Mouse (Mus musculus) midbrain, postnatal 0 days (tissue): Measurements from ENCODE around the gene 4930562C15Rik. TPM values are rescaled to one million over a fixed set of nuclear protein-coding genes. Genes with fewer than 3 reads are reported as not detected.

Source experiments
- ATAC-seq: fragments of 200-750 bp; cut with Nextera tagmentation; 2 replicates; pipeline ENCODE4 v1.8.0; 2017; ENCODE audit warnings: moderate number of reproducible peaks, mild to moderate bottlenecking, moderate TSS enrichment, moderate library complexity; ENCODE audit not compliant: low FRiP score
- DNase-seq: peaks from one replicate; pipeline ENCODE4 v3.0.0-alpha.2; 2015; ENCODE audit warnings: low spot score
- H3K27ac ChIP-seq: fragments of 300-500 bp; sonication (generic); 2 replicates; pipeline ENCODE4 v1.5.1; 2014; ENCODE audit warnings: low read depth, mild to moderate bottlenecking, low read length, mixed read lengths
- H3K27me3 ChIP-seq: fragments of 300-500 bp; sonication (generic); 2 replicates; pipeline ENCODE4 v1.6.1; 2014; ENCODE audit warnings: low read length, control low read depth, mixed read lengths; ENCODE audit not compliant: insufficient read depth
- H3K36me3 ChIP-seq: fragments of 300-500 bp; sonication (generic); 2 replicates; pipeline ENCODE4 v1.6.1; 2014; ENCODE audit warnings: low read length, control low read depth, mixed read lengths; ENCODE audit not compliant: insufficient read depth
- H3K4me1 ChIP-seq: fragments of 300-500 bp; sonication (generic); 2 replicates; pipeline ENCODE4 v1.6.1; 2014; ENCODE audit warnings: mild to moderate bottlenecking, control low read depth, antibody characterized with exemption, low read length, mixed read lengths; ENCODE audit not compliant: insufficient read depth
- H3K4me2 ChIP-seq: fragments of 300-500 bp; sonication (generic); 2 replicates; pipeline ENCODE4 v1.6.1; 2014; ENCODE audit warnings: low read depth, mild to moderate bottlenecking, low read length, mixed read lengths; ENCODE audit not compliant: poor library complexity, severe bottlenecking
- H3K4me3 ChIP-seq: fragments of 300-500 bp; sonication (generic); 2 replicates; pipeline ENCODE4 v1.5.1; 2014; ENCODE audit warnings: low read depth, mild to moderate bottlenecking, low read length, moderate library complexity
- H3K9ac ChIP-seq: fragments of 300-500 bp; sonication (generic); replicated peaks from 2 replicates; pipeline ENCODE4 v1.6.1; 2014; ENCODE audit warnings: mild to moderate bottlenecking, low read length, moderate library complexity, mixed read lengths; ENCODE audit not compliant: poor library complexity, severe bottlenecking
- H3K9me3 ChIP-seq: fragments of 300-500 bp; sonication (generic); 2 replicates; pipeline ENCODE4 v1.6.1; 2016; ENCODE audit warnings: low read length, control low read depth
- CTCF ChIP-seq: IDR thresholded peaks from 2 replicates; pipeline ENCODE4 v1.5.1; 2016; ENCODE audit warnings: antibody characterized with exemption, mild to moderate bottlenecking
- WGBS: fragments of 180-500 bp; shearing (Covaris S2); extraction: QIAGEN DNeasy Blood & Tissue Kit; methylation state at CpG from one replicate; pipeline ENCODE4 v1.1.7; 2014; 5-methylcytosine and 5-hydroxymethylcytosine counted together
- polyA plus RNA-seq: library from polyadenylated mRNA; unstranded; fragments of >200 nt; fragmentation: Nextera tagmentation; extraction: Ambion mirVana; gene quantifications from 2 replicates; pipeline ENCODE4 v1.2.1, GENCODE M21; 2015
- total RNA-seq: library from RNA; depleted of rRNA; stranded (reverse); fragments of >200 nt; gene quantifications from 2 replicates; pipeline ENCODE4 v1.2.3, GENCODE M21; 2014

Gene 4930562C15Rik
- total and polyA plus RNA-seq, 2 experiments from 2014 or later, result 0.47 TPM; not detected in 1

DNA sequence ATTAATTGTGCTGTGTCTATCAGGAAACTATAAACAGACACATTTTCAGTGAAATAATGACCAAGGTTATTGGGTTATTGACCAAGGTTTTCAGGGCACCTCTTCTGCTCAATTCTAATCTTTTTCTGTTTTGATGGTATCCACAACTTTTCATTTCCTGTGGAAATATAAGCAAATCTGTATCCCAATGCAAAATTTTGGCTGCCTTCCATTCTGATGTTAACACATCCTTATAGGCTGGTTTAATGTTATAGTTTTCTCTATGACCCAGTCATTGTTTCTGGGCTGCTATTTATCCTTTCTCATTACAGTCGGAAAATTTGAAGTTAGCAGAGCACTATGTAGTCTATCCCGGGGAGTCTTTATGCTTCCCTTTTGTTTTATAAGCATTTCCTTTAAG is 64.5 kb downstream of the 4930562C15Rik start:
- no peak for ATAC-seq
- H3K9ac ChIP-seq, result no peak overlapping the region
- TF ChIP-seq CTCF, result no peak
- no peaks in the 10 kb centered on the region for H3K36me3 ChIP-seq
- 89% methylated on average over 2 of the region's 2 CpGs for WGBS
- no peak overlapping the region for H3K27ac ChIP-seq
- DNase-seq, result no peak
- no peak overlapping the region for H3K4me2 ChIP-seq
- no peak overlapping the region for H3K4me3 ChIP-seq
- no peaks in the 10 kb centered on the region for H3K4me1 ChIP-seq
- H3K9me3 ChIP-seq, result no peaks in the 10 kb centered on the region
- no peaks in the 10 kb centered on the region for H3K27me3 ChIP-seq

DNA sequence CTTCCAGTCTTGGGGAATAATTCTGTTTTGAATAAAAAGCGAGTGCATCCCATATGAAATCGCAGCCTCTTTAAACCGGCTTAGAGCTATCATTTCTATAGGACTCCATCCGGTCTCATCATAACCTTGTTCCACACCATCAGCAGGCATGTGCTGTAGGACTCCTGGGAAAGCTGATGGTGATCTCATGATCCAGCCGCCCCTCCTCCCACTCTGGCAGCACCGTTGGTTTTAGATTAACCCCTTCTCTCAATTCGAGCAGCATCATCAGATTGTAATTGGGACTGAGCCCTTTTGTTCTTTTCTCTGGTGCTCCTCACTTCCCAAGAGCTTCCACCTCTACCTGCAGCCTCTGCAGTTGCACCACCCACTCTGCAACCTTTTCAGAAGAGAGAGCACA is 66.0 kb downstream of the 4930562C15Rik start:
- Histone ChIP-seq H3K4me1 (no peaks in the 10 kb centered on the region), H3K27me3 (no peaks in the 10 kb centered on the region), H3K9me3 (no peaks in the 10 kb centered on the region), H3K4me3 (no peak overlapping the region), H3K27ac (no peak overlapping the region), H3K4me2 (no peak overlapping the region), H3K9ac (no peak overlapping the region), H3K36me3 (no peaks in the 10 kb centered on the region)
- 57% methylated on average over 7 of the region's 7 CpGs for WGBS
- no peak for DNase-seq
- TF ChIP-seq CTCF, result no peak
- no peak for ATAC-seq

DNA sequence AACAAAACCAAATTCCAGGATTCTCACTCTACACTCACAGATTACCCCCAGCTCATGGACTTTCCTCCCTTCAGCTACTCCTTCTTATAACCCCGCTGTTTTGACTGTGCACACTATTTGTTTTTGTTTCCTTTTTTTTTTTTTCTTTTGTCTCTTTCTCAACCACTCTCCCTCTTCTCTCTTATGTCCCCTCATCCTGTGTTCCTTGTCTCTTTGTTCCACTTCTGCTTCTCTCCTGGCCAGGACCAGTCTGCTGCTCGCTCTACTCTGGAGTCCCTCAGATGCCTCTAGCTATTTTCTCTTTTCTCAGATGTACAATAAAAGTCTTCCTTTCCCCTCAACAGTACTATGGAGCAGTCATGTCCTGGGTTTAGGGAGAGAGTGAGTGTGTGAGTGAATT is 67.2 kb downstream of the 4930562C15Rik start:
- DNase-seq (no peak), ATAC-seq (no peak)
- Histone ChIP-seq H3K4me2 (no peak overlapping the region), H3K36me3 (peaks cover 2% of the 10 kb centered on the region; the same call in 1 of the 2 replicates), H3K27me3 (no peaks in the 10 kb centered on the region), H3K9ac (no peak overlapping the region), H3K4me3 (no peak overlapping the region), H3K27ac (no peak overlapping the region), H3K4me1 (no peaks in the 10 kb centered on the region), H3K9me3 (no peaks in the 10 kb centered on the region)
- WGBS, result 69% methylated on average over 2 of the region's 2 CpGs
- TF ChIP-seq CTCF, result no peak

DNA sequence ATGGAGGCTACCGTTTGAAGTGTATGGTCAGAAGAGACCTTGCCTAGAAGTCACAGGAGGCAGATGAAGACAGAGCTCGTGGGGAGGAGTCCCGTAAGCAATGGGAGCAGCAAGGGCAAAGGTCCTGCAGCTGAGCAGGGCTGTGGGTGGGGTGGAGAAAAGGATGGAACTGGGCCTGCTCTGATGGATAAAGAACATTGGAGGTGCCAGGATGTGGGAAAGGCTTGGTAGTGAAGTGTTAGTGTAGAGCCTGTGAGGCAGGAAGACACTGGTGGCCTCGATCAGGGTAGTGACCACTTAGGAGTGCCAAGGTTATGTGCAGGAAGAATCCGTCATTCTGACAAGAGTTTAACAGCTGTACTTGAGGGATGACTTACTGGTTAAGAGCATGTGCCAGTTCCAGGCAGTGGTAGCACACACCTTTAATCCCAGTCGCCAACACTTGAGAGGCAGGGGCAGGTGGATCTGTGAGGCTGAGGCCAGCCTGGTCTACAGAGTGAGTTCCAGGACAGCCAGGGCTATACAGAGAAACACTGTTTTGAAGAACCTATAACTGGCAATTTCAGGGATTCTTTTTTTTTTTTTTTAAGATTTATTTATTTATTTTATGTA is 68.4 kb downstream of the 4930562C15Rik start:
- H3K4me1 ChIP-seq, result no peaks in the 10 kb centered on the region
- no peaks in the 10 kb centered on the region for H3K9me3 ChIP-seq
- no peak for TF ChIP-seq CTCF
- peaks cover 5% of the 10 kb centered on the region; the same call in 1 of the 2 replicates for H3K36me3 ChIP-seq
- H3K9ac ChIP-seq, result no peak overlapping the region
- H3K27me3 ChIP-seq, result no peaks in the 10 kb centered on the region
- ATAC-seq, result no peak
- 86% methylated on average over 6 of the region's 6 CpGs for WGBS
- no peak for DNase-seq
- H3K4me2 ChIP-seq, result no peak overlapping the region
- H3K4me3 ChIP-seq, result no peak overlapping the region
- H3K27ac ChIP-seq, result no peak overlapping the region

DNA sequence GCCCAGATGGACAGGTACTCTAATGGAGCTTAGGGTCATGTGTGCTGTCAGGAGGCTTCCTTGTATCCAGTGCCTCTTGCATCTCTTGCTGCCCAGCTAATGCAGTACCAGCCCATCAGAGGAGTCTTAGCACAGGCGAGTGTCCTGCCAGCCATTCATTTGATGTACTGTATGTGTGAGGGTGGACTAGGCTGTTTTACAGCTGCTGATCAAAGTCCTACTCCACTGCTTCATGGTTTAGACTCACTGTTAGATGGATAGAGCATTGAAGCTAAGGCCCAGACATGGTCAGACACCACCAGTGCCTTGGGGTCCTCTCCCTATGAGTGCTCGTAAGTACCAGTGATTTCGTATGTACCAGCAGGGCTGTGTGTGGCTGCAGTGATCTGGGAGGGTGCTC is 69.7 kb downstream of the 4930562C15Rik start:
- TF ChIP-seq CTCF, result no peak
- DNase-seq (no peak), ATAC-seq (no peak)
- Histone ChIP-seq H3K36me3 (peaks cover 12% of the 10 kb centered on the region; the same call in 1 of the 2 replicates), H3K9me3 (no peaks in the 10 kb centered on the region), H3K4me1 (no peaks in the 10 kb centered on the region), H3K27ac (no peak overlapping the region), H3K4me2 (no peak overlapping the region), H3K9ac (no peak overlapping the region), H3K4me3 (no peak overlapping the region), H3K27me3 (no peaks in the 10 kb centered on the region)
- WGBS, result 89% methylated on average over 3 of the region's 3 CpGs

DNA sequence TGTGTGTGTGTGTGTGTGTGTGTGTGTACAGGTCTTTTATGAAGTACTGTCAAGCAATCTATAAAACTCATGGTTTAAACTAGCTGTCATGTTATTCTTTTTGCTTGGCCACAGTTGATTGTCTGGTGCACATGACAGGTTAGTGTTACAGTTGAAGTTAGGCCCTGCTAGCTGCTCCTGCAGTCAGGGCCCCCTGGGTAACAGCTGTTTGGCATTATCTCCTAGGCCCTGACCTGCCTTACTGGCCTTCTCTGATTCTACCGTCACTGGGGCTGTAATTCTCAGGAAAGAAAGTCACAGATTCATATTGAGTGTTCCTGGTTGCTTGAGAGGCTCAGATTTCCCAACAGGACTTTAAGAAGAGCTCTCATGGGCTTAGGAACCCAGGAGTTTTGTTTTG is 70.4 kb downstream of the 4930562C15Rik start:
- ATAC-seq (no peak), DNase-seq (no peak)
- no peaks in the 10 kb centered on the region for H3K4me1 ChIP-seq
- H3K4me3 ChIP-seq, result no peak overlapping the region
- H3K9me3 ChIP-seq, result no peaks in the 10 kb centered on the region
- no peak for TF ChIP-seq CTCF
- no peak overlapping the region for H3K4me2 ChIP-seq
- H3K27ac ChIP-seq, result no peak overlapping the region
- no peaks in the 10 kb centered on the region for H3K27me3 ChIP-seq
- H3K9ac ChIP-seq, result no peak overlapping the region
- peaks cover 14% of the 10 kb centered on the region for H3K36me3 ChIP-seq
- WGBS, result 66% methylated on average over 1 of the region's 1 CpGs
